12 mouse cellular contexts compared by ENCODE assay signal in genomic region chr6:52167736-52168161, GRCm38 (mm10). TPM values are rescaled to one million over a fixed set of nuclear protein-coding genes. Genes with fewer than 3 reads are reported as not detected.
DNase-seq lines count a peak whose midpoint lies in the region; ATAC-seq lines count a peak whose summit lies in the region.
"Had no signal": no experiment of that assay in that cellular context is flagged by ENCODE, and none has a peak within 500 bp of the region (broad histone marks: within the 10 kb centered on the region; RNA-seq: fewer than 3 reads in every experiment).

No protein-coding gene starts in this region.

- DNase-seq in kidney, adult 18-20 months, result peak; percentile 2
- DNase-seq in kidney, adult 9 months, result no peak
- DNase-seq in 3T3-L1 (ENCODE audit: low read depth, low spot score), result peak; percentile 66
- DNase-seq in embryonic facial prominence, embryonic 11.5 days (ENCODE audit: low spot score), result no peak
- DNase-seq in limb, embryonic 10.5 days (ENCODE audit: low spot score), result peak; percentile 47
- DNase-seq in cerebellum, postnatal 25 days, result no peak
- DNase-seq in frontal cortex, adult 2 months (ENCODE audit: extremely low spot score in 1 of 2, low spot score in 1 of 2), result no peak
- DNase-seq: cerebellum, adult 2 months had no signal

- H3K4me3 ChIP-seq in embryonic facial prominence, embryonic 11.5 days (ENCODE audit: low read depth, low read length), result peak overlapping the region; percentile 24
- peak overlapping the region; percentile 41 for H3K4me3 ChIP-seq in limb, embryonic 10.5 days
- H3K4me3 ChIP-seq: layer of hippocampus, adult 2 months; liver, embryonic 15.5 days had no signal

- peak overlapping the region; percentile 62 for H3K9ac ChIP-seq in embryonic facial prominence, embryonic 11.5 days (replicated peaks; ENCODE audit: low read length)
- H3K9ac ChIP-seq: liver, embryonic 15.5 days had no signal

- H3K4me1 ChIP-seq in embryonic facial prominence, embryonic 11.5 days (ENCODE audit: control insufficient read depth, insufficient read depth, low read length), result no peaks in the 10 kb centered on the region; the same call in 1 of the 2 replicates
- peaks cover 98% of the 10 kb centered on the region for H3K4me1 ChIP-seq in limb, embryonic 10.5 days

- H3K27ac ChIP-seq in embryonic facial prominence, embryonic 11.5 days (replicated peaks; ENCODE audit: low read depth, low read length), result peak overlapping the region; percentile 60; the same call in 1 of the 2 replicates
- H3K27ac ChIP-seq in limb, embryonic 10.5 days, result peak overlapping the region; percentile 86
- H3K27ac ChIP-seq: layer of hippocampus, adult 2 months; liver, embryonic 15.5 days had no signal

- under 1% methylated on average over 14 of the region's 14 CpGs for WGBS in embryonic facial prominence, embryonic 11.5 days
- 9% methylated on average over 14 of the region's 14 CpGs for WGBS in limb, embryonic 10.5 days

- H3K4me2 ChIP-seq in embryonic facial prominence, embryonic 11.5 days (ENCODE audit: low read depth, low read length), result peak overlapping the region; percentile 15
- H3K4me2 ChIP-seq: liver, embryonic 15.5 days had no signal

- no peaks in the 10 kb centered on the region for H3K36me3 ChIP-seq in embryonic facial prominence, embryonic 11.5 days (replicated peaks; ENCODE audit: control insufficient read depth, insufficient read depth, low read depth, low read length)
- peaks cover 21% of the 10 kb centered on the region for H3K36me3 ChIP-seq in limb, embryonic 10.5 days
- H3K36me3 ChIP-seq: liver, embryonic 15.5 days had no signal

- H3K27me3 ChIP-seq in embryonic facial prominence, embryonic 11.5 days (ENCODE audit: control insufficient read depth, insufficient read depth, low read length), result peaks cover 79% of the 10 kb centered on the region
- H3K27me3 ChIP-seq in limb, embryonic 10.5 days (ENCODE audit: low read depth, poor library complexity, severe bottlenecking), result peaks cover 66% of the 10 kb centered on the region

- no peaks in the 10 kb centered on the region for H3K9me3 ChIP-seq in embryonic facial prominence, embryonic 11.5 days (replicated peaks; ENCODE audit: control insufficient read depth, low read length)
- no peaks in the 10 kb centered on the region for H3K9me3 ChIP-seq in limb, embryonic 10.5 days (replicated peaks)
- H3K9me3 ChIP-seq: liver, embryonic 15.5 days had no signal

- no peak for ATAC-seq in embryonic facial prominence, embryonic 11.5 days (replicated peaks; ENCODE audit: insufficient number of reproducible peaks, low FRiP score, low TSS enrichment, low read depth)
- no peak for ATAC-seq in erythroid progenitor cell, adult 5-6 weeks (replicated peaks; ENCODE audit: low FRiP score, poor library complexity, severe bottlenecking)

RNA-seq across cellular contexts. Expression of gene Hoxa2, which starts 3.1 kb away (rescaled TPM):
- 19.4 and 24.1 TPM in 2 replicates for polyA plus RNA-seq in embryonic facial prominence, embryonic 11.5 days (2014; fragmentation: Nextera tagmentation; extraction: Ambion mirVana)
- 4.5 and 5.3 TPM in 2 replicates for polyA plus RNA-seq in limb, embryonic 10.5 days (2016; fragmentation: Nextera tagmentation; extraction: Ambion mirVana)
- polyA plus RNA-seq in frontal cortex, adult 2 months (2012; rRNA removed), result not detected in 2 replicates
- not detected in 2 replicates for total RNA-seq in erythroid progenitor cell, adult 5-6 weeks (2015; ENCODE audit: low replicate concordance)
- total RNA-seq in erythroid progenitor cell, adult 5-6 weeks (2017; ENCODE audit: low replicate concordance), result not detected in 2 replicates
- total RNA-seq: granulocyte monocyte progenitor cell, adult 5-6 weeks; layer of hippocampus, adult 2 months had no signal

RNA-seq across cellular contexts. Expression of gene 5730596B20Rik, which starts 9.5 kb away (rescaled TPM):
- 0.13 and 0.22 TPM in 2 replicates for polyA plus RNA-seq in embryonic facial prominence, embryonic 11.5 days (2014; fragmentation: Nextera tagmentation; extraction: Ambion mirVana)
- 1.1 and 1.3 TPM in 2 replicates for polyA plus RNA-seq in limb, embryonic 10.5 days (2016; fragmentation: Nextera tagmentation; extraction: Ambion mirVana)
- polyA plus RNA-seq in frontal cortex, adult 2 months (2012; rRNA removed), result not detected in 2 replicates
- total RNA-seq in erythroid progenitor cell, adult 5-6 weeks (2015; ENCODE audit: low replicate concordance), result not detected in 2 replicates
- not detected in 2 replicates for total RNA-seq in erythroid progenitor cell, adult 5-6 weeks (2017; ENCODE audit: low replicate concordance)
- total RNA-seq: granulocyte monocyte progenitor cell, adult 5-6 weeks; layer of hippocampus, adult 2 months had no signal

RNA-seq across cellular contexts. Expression of gene Hoxa1, which starts 9.6 kb away (rescaled TPM):
- polyA plus RNA-seq in embryonic facial prominence, embryonic 11.5 days (2014; fragmentation: Nextera tagmentation; extraction: Ambion mirVana), result 1.1 TPM in 2 replicates
- 1.3 and 1.9 TPM in 2 replicates for polyA plus RNA-seq in limb, embryonic 10.5 days (2016; fragmentation: Nextera tagmentation; extraction: Ambion mirVana)
- 0.04 TPM in 1 of 2 replicates, not detected in the other for polyA plus RNA-seq in frontal cortex, adult 2 months (2012; rRNA removed)
- total RNA-seq in erythroid progenitor cell, adult 5-6 weeks (2015; ENCODE audit: low replicate concordance), result not detected in 2 replicates
- total RNA-seq in erythroid progenitor cell, adult 5-6 weeks (2017; ENCODE audit: low replicate concordance), result not detected in 2 replicates
- total RNA-seq: layer of hippocampus, adult 2 months had no signal

RNA-seq across cellular contexts. Expression of gene Hoxa4, which starts 23.8 kb away (rescaled TPM):
- 0.31 and 0.34 TPM in 2 replicates for polyA plus RNA-seq in embryonic facial prominence, embryonic 11.5 days (2014; fragmentation: Nextera tagmentation; extraction: Ambion mirVana)
- 1.6 and 1.8 TPM in 2 replicates for polyA plus RNA-seq in limb, embryonic 10.5 days (2016; fragmentation: Nextera tagmentation; extraction: Ambion mirVana)
- polyA plus RNA-seq in frontal cortex, adult 2 months (2012; rRNA removed), result 0.06 TPM in 1 of 2 replicates, not detected in the other
- not detected in 2 replicates for total RNA-seq in erythroid progenitor cell, adult 5-6 weeks (2015; ENCODE audit: low replicate concordance)
- total RNA-seq in erythroid progenitor cell, adult 5-6 weeks (2017; ENCODE audit: low replicate concordance), result not detected in 2 replicates
- total RNA-seq: layer of hippocampus, adult 2 months had no signal

RNA-seq across cellular contexts. Expression of gene Hoxa5, which starts 36.6 kb away (rescaled TPM):
- polyA plus RNA-seq in embryonic facial prominence, embryonic 11.5 days (2014; fragmentation: Nextera tagmentation; extraction: Ambion mirVana), result 0.39 and 1.4 TPM in 2 replicates
- polyA plus RNA-seq in limb, embryonic 10.5 days (2016; fragmentation: Nextera tagmentation; extraction: Ambion mirVana), result 9.8 and 10.4 TPM in 2 replicates
- polyA plus RNA-seq in frontal cortex, adult 2 months (2012; rRNA removed), result 0.11 TPM in 1 of 2 replicates, not detected in the other
- not detected in 2 replicates for total RNA-seq in erythroid progenitor cell, adult 5-6 weeks (2015; ENCODE audit: low replicate concordance)
- not detected in 2 replicates for total RNA-seq in erythroid progenitor cell, adult 5-6 weeks (2017; ENCODE audit: low replicate concordance)
- total RNA-seq: layer of hippocampus, adult 2 months had no signal

Comparison
In these comparisons a context has a peak if more than half of its experiments do, and no peak if none do; other contexts are left out.
1. DNase-seq: peak in kidney, adult 18-20 months (single experiment), 3T3-L1 (single experiment) and limb, embryonic 10.5 days (single experiment); none in kidney, adult 9 months (single experiment), embryonic facial prominence, embryonic 11.5 days (single experiment), cerebellum, postnatal 25 days (0 of 2) and frontal cortex, adult 2 months (0 of 2).